Mouse (Mus musculus): ENCODE measurements around the gene Rimklb.
"Not testable (repeated sequence)": the region's sequence is repeated elsewhere in the genome, so short reads cannot be mapped to it uniquely, and the experiment has no call there.

The Rimklb gene

DNA sequence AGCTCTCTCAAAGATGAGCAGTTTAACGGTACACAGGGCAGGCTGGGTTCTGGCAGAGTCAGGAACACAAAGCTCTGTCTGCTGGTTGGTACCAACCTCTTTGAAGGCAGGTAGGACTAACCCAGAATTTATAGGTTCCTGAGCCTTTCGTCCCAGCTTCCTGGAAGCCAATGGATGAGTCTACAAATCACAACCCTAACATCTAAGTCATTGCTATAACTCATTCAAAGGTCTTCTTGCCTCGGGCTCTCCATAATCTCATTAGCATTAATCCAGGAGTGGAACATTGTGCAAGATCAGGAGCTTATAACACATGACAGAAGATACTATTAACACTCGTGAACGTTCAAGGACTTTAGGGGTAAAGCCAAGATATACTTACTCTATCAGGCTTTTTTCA, at the start of gene Rimklb:
Gene Rimklb, minus strand, starts transcription at position 101 of the 400 bp plus-strand sequence.
- DNase-seq (ENCODE audit: extremely low spot score, low spot score) = no peak

DNA sequence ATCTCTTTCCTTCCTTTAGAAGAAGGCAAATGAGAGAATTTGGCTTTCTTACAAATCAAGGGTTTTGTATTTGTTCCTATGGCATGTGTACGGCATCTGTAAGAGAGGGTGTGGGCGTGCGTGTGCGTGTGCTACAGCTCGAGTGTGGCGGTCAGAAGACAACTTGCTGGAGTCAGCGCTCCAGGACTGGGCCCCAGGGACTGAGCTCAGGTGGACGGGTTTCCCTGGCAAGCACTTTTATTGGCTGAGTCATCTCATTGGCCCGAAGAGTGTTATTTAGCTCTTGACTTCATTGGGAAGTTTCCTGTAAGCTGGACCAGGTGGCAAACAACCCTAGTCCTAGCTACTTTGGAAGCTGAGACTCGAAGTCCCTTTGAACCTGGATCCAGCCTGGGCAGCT, 47.4 kb upstream of the Rimklb start:
- DNase-seq (ENCODE audit: extremely low spot score, low spot score) = no peak

DNA sequence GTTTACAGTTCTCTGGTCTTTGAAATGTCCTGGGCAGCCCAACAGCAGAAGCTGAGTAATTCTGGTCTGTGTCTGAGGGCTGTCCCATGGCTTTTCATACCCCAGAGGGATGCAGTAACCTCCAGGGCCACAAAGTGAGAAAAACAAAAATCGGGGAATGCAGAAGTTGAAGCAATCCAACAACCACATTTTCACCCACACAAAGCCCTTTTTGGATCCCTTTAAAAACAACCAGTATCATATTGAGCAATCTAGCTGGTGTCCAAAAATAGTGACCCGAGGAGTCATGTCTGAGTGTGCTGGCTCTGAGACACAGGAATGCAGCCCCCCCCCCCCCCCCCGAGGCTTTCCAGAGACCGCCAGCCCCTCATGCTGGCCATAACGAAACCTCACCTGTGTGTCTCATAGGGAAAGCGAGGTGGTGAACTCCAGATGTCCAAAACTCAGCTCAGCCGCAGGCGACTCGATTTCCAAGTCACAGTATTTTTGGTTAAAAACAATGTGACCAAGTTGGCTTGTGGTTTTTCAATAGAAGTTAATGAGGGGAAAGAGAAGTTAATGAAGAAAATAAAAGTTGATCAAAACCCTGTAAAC, 46.8 kb upstream of the Rimklb start:
- no peak for DNase-seq (ENCODE audit: extremely low spot score, low spot score)

DNA sequence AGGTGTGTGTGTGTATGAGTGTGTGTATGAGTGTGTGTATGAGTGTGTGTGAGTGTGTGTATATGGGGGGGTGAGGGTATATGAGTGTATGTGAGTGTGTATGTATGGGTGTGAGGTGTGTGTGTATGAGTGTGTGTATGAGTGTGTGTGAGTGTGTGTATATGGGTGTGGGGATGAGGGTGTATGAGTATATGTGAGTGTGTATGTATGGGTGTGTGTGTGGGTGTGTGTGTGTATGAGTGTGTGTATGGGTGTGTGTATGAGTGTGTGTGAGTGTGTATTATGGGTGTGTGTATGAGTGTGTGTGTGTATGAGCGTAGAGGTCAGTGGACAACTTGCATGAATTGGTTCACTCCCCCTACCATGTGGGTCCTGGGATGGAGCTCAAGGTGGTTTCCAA, 46.1 kb upstream of the Rimklb start:
- no peak for DNase-seq (ENCODE audit: extremely low spot score, low spot score)

DNA sequence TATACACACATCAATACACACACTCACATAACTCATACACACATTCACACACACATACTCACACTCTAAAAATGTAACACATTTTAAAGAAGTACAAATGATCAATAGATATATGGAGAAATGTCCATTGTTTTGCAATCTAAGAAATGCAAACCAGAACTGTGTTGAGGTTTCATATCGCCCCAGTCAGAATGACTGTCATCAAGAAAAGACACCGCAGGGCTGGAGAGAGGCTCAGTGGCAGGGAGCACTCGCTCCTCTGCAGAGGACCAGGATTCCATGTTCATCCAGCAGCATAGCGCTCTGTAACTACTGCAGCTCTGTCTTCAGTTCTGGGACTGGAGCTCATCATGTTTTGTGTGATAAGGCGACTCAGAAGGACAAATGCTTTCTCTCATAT, 45.0 kb upstream of the Rimklb start:
- DNase-seq (ENCODE audit: extremely low spot score, low spot score) = no peak

DNA sequence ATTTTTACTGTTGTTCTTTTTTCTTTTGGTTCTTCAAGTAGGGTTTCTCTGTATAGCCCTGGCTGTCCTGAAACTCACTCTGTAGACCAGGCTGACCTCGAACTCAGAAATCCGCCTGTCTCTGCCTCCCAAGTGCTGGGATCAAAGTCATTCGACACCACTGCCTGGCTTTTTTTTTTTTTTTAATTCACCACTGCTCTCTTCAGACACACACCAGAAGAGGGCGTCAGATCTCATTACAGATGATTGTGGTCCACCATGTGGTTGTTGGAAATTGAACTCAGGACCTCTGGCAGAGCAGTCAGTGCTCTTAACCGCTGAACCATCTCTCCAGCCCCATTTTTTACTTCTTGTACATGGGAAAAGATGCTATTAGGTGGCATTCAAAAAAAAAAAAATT, 43.9 kb upstream of the Rimklb start:
- not testable (repeated sequence) for DNase-seq (ENCODE audit: extremely low spot score, low spot score)

DNA sequence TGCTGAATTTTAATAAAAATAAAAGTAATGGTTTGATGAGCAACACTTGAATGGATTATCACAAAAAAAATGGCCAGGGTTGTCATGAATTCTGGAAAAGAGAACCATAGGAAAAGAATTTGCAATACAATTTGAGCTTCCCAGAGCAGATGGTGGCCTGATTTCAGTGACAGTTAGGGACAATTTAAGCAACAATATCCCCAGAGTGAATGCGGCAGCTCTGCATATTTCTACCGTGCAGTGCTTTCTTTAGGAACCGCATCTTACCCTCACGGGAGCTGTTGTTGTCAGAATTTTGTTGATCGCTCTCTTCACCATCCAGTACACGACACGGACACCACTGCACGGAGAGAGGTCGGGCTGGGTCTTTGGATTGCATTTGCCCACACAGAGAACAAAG, 41.0 kb upstream of the Rimklb start:
- DNase-seq (ENCODE audit: extremely low spot score, low spot score) = no peak

DNA sequence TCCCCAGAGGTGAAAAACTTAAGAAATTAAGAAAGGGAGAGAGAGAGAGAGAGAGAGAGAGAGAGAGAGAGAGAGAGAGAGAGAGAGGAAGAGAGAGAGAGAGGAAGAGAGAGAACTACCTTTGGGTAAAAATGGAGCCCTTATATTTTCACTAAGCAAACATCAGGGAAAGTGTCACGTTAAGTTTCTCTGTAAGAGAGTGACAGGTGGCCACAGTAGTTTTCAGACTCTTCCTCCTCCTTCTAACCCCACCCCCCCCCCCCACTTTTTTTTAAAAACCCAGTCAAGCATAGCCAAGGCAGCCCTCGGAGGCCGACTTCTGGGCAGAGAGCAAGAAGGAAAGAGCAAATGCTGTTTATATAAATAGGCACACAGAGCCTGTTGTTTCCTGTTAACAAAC, 35.5 kb upstream of the Rimklb start:
- no peak for DNase-seq (ENCODE audit: extremely low spot score, low spot score)

DNA sequence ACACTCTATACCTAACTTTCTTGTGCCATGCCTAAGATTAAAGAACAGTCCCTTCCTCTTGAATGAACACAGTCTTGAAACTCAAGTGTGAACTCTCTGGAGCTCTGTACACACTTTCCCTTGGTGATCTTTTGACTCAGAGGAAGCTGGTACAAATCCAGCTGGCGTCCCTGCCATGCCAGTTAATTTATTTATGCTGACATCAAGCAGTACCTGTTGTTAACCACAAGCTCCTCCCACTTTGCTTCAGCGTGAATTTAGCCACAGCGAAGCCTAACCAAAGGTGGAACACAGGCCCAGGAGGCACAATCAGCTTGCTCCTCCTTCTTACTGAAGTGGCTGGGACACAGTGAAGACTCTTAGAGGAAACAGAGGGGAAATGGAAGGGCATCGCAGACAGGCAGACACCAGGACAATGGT, 34.3 kb upstream of the Rimklb start:
- peak; percentile 28 for DNase-seq (ENCODE audit: extremely low spot score, low spot score)

DNA sequence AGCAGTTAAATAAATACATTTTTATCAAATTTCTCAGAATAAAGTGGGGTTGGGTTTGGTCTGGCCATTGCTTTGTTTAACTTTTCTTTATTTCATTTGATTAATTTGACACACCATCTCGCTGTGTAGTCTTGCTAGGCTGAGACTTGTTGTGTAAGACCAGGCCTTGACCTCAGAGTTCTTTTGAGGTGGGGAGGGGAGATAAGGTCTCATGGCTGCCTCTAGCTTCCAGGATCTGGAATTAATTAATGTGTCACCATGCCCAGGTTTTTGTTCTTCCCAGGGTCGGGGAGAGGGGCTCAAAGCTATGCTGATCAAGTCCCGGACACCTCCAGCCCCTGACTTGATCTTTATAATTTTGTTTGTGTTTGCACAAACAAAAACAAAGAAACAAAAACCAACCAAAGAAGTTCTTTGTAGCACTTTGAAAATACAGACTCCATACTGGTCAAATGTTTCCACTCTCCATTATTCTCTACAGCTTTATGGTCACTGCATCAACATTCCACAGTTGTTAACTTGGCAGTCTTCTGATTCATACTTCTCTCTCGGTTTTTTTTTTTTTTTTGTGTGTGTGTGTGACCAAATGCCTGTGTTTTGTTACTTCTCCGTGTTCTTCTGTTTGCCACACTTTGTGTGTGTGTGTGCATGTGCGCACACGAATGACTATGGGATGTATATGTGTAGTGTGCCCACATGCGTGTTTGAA, 33.1 kb upstream of the Rimklb start:
- DNase-seq (ENCODE audit: extremely low spot score, low spot score) = no peak

DNA sequence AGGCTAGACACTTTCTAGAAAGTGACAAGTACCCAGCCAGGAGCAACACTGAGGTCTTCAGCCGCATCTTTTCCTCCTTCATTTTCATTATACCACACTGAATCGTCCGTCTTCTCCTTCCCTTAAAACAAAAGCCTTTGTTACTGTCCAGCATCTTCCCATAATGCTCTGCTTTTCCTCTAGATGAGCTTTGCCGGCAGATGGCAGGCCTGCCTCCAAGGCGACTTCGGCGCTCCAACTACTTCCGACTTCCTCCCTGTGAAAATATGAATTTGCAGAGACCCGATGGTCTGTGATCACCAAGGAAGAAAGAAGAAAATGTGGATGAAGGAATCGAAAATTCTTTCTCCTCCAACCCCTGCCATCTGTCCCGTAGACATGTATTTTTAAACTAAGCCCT, 29.6 kb upstream of the Rimklb start:
- no peak for DNase-seq (ENCODE audit: extremely low spot score, low spot score)

DNA sequence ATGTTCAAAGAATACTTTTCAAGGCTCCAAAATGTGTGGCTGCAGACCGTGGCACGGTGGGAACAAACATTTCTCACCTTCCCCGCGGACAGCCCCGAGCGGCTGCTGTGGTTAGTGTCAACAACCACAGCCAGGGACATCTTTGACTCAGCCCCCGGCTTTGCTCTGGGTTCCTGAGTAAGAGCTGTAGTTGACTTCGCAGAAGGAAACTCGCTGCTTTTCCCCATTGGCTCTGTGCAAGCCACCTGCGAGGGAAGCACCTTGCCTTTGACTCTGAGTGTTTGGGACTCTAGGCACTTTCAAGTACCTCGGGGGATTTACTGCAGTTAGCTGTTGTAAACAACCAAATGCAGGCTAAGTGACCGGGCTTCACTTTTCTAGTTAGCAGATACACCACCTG, 29.0 kb upstream of the Rimklb start:
- no peak for DNase-seq (ENCODE audit: extremely low spot score, low spot score)

DNA sequence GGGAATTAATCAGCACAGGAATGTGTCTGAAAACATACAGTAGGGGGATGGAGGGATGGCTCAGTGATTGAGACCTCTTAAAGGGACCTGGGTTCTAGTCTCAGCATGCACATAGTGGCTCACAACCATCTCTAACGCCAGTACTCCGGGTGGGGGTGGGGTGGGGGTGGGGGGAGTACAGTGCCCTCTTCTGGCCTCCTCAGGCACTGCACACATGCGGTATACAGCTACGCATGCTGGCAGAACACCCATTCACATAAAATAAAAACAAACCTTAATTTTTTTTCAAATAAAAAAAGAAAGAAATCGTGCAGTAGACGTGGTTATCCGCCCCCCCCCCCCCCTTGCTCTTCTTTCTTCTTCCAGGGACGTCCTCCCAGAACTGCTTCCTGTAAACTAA, 24.7 kb upstream of the Rimklb start:
- DNase-seq (ENCODE audit: extremely low spot score, low spot score) = no peak

DNA sequence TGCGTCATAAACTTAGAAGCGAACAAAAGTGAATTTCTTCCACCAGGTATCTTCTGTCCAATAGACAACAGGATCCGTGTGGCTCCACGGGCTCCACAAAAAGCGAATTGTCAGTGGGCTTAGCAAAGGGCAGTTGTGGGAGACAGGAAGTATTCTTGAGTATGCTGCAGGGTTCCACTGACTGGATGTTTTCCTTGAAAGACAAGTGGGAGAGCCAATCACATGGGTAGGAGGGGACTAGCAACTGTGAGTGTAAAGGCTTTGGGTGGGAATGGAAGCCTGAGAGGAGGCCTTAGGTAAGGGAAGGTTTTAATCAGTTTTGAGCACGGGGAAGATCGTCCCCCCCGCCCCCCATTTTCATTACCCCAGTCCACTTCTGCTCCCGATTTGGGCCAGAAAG, 24.0 kb upstream of the Rimklb start:
- no peak for DNase-seq (ENCODE audit: extremely low spot score, low spot score)

DNA sequence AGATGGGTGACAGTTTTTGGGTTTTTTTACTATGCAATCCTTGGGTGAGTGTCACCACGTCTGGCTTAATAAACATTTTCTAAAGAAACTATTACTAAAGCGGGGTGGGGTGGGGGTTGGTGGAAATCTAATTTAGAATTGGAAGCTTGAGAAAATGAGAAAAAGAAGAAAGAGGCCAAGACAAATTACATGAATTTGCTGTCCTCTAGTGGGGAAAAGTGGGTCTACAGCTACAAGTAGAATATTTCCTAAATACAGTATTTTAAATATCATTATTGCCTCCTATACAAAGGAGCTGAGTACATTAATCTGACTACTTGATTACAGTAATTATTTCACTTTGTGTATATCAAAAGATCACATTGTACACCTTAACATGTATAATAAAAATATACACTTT, 20.8 kb upstream of the Rimklb start:
- no peak for DNase-seq (ENCODE audit: extremely low spot score, low spot score)

DNA sequence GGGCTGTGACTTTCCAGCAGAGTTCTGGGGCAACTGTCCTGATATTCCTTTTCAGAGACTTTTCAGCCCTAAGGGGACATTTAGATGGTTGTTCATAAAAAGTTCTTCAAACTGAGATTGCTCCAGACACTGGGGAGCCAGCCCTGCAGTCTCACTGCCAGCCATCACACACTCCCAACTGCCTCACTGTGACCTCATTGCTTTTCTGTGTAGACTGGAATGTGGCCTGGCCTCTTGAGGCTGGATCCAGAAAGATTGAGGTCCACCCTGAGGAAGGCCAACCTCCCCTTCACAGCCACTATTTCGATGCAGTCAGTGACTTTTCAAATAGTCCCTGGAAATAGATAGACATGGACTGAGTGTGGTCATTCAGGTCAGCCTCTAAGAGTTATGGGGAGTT, 19.1 kb upstream of the Rimklb start:
- DNase-seq (ENCODE audit: extremely low spot score, low spot score) = no peak

DNA sequence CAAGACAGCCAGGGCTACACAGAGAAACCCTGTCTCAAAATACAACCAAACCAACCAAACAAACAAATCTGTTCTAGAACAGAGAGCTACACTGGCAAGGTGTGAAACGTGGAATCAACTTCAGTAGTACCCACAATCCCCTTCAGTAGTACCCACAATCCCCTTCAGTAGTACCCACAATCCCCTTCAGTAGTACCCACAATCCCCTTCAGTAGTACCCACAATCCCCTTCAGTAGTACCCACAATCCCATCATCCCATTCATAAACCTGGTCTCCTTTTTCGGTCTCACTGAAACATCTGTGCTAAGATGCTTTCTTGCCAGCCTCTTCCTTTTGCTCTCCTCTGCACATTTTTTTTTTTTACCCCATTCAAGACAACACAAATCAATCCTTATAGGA, 17.2 kb upstream of the Rimklb start:
- DNase-seq (ENCODE audit: extremely low spot score, low spot score) = not testable (repeated sequence)

DNA sequence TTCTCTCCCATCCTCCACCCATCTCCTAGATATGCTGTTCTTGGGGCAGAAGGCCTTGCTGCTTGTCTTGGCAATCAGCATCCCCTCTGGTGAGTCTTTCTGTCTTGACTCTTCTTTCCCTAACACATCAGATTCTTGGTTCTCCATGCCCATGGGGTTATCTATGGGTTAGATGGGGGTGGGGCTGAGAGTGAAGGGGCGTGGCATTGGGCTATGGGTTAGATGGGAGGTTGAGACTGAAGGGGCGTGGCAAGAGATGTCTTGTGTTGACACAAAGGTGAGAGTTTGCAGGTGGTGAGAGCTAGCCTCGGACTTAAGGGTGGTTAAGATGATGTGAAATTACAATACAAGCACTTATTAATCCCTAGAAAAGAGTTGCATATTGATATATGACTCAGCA, 15.8 kb upstream of the Rimklb start:
- DNase-seq (ENCODE audit: extremely low spot score, low spot score) = no peak

DNA sequence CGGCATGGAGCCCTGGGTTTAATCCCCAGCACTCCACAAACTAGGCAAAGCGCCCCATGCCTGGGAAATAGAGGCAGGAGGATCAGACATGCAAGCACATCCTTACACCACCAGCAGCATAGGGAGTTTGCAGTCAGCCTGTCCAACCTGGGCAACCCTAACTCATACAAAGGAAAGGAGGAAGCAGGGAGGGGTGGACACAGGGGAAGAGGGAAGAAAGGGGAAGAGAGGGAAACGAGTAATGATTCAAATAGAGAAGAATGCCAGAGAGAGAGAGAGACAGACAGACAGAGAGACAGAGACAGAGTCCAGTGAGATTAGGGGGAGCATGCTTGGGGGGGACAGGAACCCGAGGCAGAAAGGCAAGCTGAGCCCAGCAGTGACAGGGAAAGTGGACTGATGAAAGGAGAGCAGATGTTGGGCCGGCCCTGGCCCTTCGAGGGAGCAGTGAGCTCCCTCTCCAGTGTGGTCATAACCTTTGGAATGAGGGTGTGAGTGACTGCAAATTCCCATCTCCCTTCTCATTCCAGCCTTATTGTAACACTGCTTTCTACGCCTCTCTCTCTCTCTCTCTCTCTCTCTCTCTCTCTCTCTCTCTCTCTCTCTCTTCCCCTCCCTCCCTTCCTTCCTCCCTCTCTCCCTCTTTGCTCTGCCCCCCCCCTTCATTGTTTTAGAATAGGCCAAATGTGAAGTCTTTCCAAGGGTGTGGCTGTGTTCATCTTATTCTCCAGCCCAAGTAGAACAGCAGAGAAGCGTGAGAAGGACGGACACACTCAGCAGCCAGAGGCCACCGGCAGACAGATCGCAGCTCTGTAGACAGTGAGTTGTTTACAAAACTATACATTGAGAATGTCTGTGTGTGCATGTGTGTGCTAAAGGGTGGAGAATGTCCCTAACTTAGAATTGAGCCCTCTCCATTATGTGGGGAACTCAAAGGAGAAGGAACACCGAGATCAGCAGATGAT, 14.6 kb upstream of the Rimklb start:
- no peak for DNase-seq (ENCODE audit: extremely low spot score, low spot score)

DNA sequence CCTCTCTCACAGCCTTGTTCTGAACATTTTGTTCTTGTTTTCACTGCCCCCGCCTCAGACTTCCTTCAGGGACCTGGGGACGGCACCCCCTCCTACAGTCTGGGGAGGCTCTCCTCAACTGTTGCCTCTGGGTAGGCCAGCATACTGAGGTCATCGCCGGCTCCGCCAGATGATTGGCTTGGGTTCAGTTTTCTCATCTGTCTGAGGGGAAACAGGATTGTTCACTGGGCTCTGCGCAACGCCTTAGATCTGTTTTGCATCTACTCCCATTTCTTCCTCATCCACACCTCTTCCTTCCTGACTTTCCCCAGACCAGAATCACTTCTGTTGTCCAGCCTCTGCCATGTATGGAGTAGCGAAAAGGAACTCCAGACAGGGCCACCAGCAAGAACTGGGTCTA, 9.9 kb upstream of the Rimklb start:
- no peak for DNase-seq (ENCODE audit: extremely low spot score, low spot score)

DNA sequence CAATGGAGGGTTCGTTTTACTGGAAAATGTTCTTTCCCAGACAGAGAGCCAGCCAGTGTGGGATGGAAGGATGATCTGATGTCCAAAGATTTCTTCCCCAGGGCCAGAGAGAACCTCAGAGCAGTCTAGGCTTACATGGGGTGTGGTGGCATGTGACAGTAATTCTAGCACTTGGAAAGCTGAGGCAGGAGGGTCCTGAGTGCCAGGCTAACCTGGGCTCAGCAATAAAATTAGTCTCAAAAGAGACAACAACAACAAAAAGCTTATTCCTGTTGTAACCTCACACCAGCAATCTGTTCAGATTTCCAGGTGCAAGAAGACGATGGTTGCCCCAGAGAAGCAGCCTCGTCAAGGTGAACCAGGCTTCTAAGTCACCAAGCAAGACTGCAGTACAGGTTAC, 7.0 kb upstream of the Rimklb start, which contains the start of gene Mfap5:
Gene Mfap5, plus strand, starts transcription at position 301 of the 400 bp plus-strand sequence.
- no peak for DNase-seq (ENCODE audit: extremely low spot score, low spot score)

DNA sequence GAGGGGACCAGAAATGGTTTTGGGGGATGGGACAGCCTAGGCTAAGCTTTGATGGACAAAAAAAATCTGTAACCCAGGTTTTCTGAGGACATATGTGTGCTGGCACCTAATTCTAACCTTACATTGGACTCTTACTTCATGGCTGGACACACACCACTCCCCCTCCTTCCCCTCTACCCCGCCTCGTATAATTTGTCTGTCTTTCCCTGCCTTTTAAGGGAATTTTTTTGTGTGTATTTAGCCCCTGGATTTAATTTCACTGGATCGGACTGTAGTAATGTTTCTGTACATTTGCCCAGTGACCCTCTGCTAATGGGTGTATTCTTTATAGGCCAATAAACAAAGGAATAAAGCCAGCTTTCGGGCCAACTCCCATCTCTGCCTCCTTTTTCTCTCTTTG, 6.5 kb upstream of the Rimklb start:
- no peak for DNase-seq (ENCODE audit: extremely low spot score, low spot score)
